Mouse (Mus musculus) left cerebral cortex, postnatal 36 days (tissue): Measurements from ENCODE around the gene Dgkg. TPM values are rescaled to one million over a fixed set of nuclear protein-coding genes. Genes with fewer than 3 reads are reported as not detected.

ENCODE experiments used
- DNase-seq, 2 experiments: peaks; one replicate each; pipeline ENCODE4 v3.0.0; 2021 to 2022; ENCODE audit warnings: low spot score in 2 of 2, mixed read lengths in 1 of 2
- intact Hi-C: fragments of 180-260 bp; cut with DNase I; formaldehyde crosslinking; loops from one replicate; pipeline ENCODE4 v1.15.1; 2025
- total RNA-seq, 2 experiments: library from RNA; stranded (reverse); gene quantifications; 2 replicates each; pipeline ENCODE4 v1.2.3; 2021

The Dgkg gene
- total RNA-seq, 2 experiments from 2014 or later = 46.3 to 64.0 TPM

DNA sequence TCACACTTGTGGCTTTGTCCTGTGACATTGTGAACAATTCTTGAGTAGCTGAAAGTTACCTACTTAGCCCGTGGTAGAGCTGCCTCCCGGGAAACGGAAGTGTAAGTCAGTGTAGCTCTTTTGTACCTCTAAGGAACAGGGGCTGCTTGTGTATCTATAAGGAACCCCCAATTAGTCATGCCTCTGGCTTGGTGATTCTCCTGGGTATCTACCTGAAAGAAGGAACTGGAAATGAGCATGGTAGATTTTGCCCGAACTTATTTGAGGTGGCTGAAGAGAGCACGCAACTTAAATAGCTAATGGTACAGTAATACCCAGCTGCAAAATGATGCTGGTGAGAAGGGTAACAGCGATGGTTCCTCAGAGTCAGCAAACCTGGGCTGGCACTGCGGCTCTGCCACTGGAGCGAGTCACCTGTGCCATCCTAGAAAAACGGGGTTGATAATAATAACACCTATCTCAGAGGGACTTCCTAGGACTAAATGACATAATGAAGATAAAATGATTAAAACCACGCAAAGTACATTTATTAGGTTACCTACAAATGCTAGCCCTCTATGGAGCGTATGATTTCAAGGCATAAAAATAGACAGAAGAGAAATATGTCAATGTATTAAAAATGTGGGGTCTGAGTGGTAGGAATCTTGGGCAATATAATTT is 3.1 kb downstream of the Dgkg start:
- DNase-seq = no peak
- intact Hi-C loops = no loop called here

DNA sequence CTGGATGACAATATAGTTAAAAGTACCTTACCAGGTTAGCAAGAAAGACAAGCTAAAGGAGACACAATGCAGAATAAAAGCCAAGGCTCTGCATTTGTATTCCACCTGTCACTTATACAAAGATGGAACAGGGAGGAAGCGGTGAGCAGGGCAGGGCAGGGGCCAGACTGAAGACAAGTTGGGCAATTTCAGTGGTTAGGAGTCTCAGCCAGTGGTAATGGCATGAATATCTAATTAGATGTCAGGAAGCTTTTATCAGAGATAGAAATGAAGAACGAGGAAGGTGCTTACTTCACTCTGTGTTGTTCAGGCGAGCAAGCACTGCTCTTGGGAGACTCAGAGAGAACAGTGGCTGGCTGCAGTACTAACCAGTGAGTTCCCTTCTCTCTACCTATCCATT is 5.8 kb downstream of the Dgkg start:
- intact Hi-C loops = no loop called here
- DNase-seq = no peak

DNA sequence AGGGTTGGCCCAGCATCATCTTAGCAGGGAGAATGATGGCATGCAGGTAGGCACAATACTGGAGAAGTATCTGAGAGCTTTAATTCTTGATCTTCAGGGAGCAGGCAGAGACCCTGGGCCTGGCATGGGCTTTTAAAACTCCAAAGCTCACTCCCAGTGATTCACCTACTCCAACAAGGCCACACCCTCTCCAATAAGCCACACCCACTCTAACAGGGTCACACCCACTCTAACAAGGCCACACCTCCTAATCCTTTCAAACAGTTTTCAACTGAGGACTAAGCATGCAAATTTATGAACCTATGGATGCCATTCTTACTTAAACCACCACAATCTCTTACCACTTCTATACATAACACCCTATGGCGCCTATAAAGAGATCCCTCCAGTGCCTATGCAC is 11.8 kb downstream of the Dgkg start:
- intact Hi-C loops = no loop called here

GRCm38 (mm10) chr16:22643460-22643859 is 13.6 kb downstream of the Dgkg start:
- intact Hi-C loops = no loop called here
- DNase-seq = no peak

More for the DNA sequence above, 11.8 kb downstream of the Dgkg start:
- DNase-seq = no peak

DNA sequence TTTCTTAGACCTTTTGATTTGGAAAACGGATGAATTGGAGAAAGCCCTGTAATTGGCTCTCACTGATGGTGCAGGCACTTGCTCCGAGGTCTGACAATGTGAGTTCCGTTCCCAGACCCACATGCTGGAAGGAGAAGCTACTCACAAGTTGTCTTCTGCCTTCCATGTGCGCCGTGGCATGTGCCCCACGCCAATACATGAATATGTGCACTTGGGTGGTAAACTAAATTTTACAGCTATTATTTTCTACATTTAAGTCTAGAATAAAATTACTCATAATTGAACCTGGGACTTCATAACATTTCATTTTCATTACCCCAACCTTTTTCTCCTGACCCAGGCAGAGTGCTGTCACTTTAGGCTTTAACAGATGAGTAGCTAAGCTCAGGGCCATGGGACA is 14.1 kb downstream of the Dgkg start:
- no peak for DNase-seq

DNA sequence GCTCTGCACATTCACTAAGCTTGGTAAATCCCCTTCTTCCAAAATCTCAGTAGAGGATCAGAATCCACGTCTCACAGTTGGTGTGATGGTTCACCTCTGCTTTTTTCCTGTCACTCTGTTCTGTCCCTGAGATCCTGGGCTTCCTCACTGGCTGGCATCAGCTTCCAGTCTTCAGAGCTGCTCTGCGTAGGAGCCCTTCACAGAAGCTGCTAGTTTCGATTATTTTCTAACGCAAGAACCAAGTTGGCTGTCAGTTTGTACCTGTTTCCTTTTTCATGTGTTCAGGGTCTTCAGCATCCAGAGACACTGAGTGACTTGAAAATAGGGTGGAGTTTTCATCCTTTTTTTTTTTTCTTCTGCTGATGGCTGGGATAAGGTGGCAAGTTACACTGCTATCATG is 15.0 kb downstream of the Dgkg start:
- intact Hi-C loops = no loop called here
- no peak for DNase-seq

More for the DNA sequence above, 14.1 kb downstream of the Dgkg start:
- intact Hi-C loops = no loop called here

DNA sequence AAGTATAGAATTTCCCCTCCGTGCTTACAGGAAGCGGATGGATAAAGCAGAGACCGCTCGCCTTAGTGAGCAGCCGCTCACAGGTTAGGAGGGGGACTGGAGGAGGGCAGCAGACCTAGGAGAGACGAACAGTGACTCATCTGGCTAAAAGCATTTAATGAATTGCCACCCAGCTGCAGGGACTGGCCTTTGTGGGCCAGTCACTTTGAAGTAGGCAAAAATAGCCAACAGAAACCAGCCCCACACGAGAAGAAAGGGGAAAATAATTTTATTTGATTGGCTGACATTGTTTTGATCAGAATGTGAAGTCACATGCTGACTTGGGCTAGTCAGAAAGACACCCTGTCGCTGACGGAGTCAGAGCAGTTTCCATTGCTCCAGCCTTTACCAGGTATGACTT is 15.4 kb downstream of the Dgkg start:
- intact Hi-C loops = no loop called here
- no peak for DNase-seq

DNA sequence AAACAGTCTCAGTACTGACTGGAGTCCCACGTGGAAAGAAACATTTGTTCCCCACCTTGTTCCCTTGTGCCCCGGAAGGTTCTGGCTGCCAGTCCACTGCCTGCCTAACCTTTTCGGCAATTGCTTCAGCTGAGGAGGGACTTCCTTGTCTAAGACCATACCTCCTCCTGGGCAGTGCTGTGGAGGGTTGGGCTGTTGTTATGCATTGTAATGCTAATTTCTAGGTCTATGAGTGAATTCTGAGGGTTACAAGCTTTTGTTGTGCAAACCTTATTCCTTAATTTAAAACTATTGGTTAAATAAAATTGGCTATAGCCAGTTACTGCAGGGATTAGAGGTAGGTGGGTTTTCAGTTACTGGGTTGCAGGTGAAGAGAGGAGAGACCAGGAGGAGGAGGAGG is 19.7 kb downstream of the Dgkg start:
- intact Hi-C loops = no loop called here
- no peak for DNase-seq

DNA sequence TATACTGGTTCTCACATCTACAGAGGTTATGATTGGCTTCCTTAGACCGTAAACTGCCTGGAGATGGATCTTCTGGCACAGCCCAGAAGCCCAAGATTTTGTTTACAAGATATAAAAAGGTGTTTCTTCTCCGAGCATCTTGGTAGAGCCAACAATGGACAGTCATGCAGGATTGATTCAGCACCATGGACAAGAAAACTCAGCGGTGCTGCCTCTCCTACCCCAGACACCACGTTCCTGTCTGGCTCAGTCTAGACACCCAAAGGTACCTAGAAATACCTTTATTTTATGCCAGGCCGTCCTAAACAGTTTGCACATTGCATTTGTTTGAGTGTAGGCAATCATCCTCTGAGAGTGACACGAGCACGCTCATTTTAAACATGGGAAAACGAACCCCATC is 21.3 kb downstream of the Dgkg start:
- intact Hi-C loops = no loop called here
- DNase-seq = no peak

GRCm38 (mm10) chr16:22633063-22633462 is 24.0 kb downstream of the Dgkg start:
- no peak for DNase-seq
- intact Hi-C loops = no loop called here

- DNase-seq = no peak
- intact Hi-C loops = no loop called here
These were observed 26.7 kb downstream of the Dgkg start for GRCm38 (mm10) chr16:22630351-22630750.

DNA sequence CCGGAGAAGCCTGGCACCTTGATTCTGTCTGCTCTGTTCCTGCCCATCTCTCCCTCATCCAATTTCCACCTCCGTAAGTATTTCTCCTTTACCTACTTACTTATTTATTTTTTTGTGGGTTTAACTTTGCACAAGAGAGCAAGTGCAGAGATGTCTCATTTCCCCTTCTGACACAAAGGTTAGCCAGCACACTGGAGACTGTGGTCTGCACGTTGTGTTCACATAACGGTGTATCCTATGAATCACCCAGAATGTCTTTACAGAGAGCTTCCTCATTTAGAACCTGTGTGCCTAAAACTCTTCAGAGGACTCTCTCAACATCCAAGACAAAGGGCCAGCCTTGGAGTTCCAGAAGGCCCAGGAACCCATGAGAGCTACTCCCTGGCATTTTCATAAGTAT is 27.1 kb downstream of the Dgkg start:
- no peak for DNase-seq
- intact Hi-C loops = no loop called here

DNA sequence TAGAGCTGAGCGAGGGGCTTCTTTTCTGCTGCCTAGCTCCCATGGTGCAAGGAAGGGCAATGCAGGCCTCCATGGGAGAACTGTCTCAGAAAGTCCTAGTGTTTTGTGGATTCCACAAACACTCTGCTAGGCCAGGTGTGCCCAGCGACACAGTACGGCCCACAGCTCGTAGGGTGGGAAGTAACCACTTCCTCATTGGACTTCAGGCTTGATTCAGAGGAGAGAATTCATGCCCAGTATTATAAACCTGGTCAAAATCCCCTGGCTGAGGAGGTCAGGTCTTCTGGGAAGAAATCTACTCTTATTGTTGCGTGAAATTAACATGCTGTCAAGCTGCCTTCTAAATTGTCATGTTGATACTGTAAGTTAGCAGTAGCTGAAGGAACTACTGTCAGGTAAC is 31.0 kb downstream of the Dgkg start:
- intact Hi-C loops = no loop called here
- no peak for DNase-seq

- intact Hi-C loops = no loop called here
- no peak for DNase-seq
These were observed 31.6 kb downstream of the Dgkg start for GRCm38 (mm10) chr16:22625412-22625811.

GRCm38 (mm10) chr16:22622286-22622685 is 34.7 kb downstream of the Dgkg start:
- intact Hi-C loops = no loop called here
- DNase-seq = no peak

- intact Hi-C loops = no loop called here
These were observed 35.6 kb downstream of the Dgkg start for GRCm38 (mm10) chr16:22621299-22621920.

GRCm38 (mm10) chr16:22618424-22619056 is 38.5 kb downstream of the Dgkg start:
- intact Hi-C loops = no loop called here
- DNase-seq = peak; percentile 22 to 24

More at GRCm38 (mm10) chr16:22621299-22621920, 35.6 kb downstream of the Dgkg start:
- DNase-seq = no peak

DNA sequence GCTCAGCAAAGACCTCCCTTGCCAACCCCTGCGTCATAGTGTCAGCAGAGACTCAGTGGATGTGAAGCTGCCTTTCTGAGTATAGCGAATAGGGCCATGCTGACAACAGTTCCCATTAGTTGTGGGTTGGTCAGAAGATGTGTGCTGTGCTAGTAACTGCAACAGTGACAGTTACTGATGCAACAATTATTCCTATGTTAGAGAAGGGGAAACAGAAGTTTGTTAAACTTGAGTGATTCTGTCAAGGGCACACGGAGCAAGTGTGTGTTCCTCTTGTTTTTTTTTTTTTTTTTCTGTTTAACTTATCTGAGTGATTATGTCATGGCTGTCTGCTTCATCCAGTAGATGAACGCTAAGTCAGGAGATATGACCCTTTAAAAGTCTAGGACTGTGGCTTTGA is 41.2 kb downstream of the Dgkg start:
- no peak for DNase-seq
- intact Hi-C loops = no loop called here

DNA sequence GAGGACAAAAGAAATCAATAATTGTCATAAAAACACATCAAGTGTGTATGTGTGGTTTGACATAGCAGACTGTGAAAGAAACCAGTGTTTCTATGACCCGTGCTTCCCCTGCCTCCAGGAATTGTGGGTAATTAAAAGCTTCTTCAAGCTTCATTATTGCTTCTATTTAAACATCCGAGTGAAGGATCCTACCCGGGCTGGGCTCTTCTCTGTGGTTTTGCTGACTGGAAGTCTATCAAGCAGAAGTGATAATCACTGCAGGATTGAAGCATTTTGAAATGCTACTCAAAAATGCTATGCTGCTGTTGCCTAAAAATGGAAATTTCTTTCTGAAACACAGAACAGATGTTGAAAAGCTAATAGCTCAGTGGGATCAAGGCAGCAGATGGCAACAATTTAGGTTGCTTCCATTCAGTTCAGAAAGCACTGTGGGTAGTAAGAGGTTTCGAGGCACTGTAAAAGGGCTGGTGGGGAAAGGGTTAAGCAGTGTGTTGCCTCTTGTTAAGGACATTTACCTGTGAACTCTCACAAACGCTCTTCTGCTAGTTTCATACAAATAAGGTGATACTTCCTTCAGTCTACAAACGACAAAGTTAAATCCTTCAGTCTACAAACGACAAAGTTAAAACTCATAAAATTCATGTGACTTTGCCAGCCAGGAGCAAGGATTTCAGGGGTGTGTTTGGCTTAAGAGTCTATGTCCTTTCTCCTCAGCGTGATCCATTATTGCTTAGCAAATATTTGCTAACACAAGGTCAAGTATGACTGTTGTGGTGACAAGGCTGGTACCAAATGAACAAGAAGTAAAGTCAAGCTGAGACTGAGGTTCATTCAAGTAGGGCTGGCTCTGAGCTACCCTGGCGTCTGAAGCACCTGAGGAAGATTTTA is 43.6 kb downstream of the Dgkg start:
- DNase-seq = no peak
- intact Hi-C loops = no loop called here

GRCm38 (mm10) chr16:22608046-22608445 is 49.0 kb downstream of the Dgkg start:
- DNase-seq = no peak
- intact Hi-C loops = no loop called here
